Mouse (Mus musculus) embryonic facial prominence, embryonic 15.5 days (tissue): ENCODE measurements at regions not wholly inside any gene's neighbourhood (a gene's known extent, or its start where the extent isn't known, plus 50 kb on each side); places are given as distances from the start of the nearest gene placed in this dataset.

Experiments used
- ATAC-seq: fragments of 200-750 bp; cut with Nextera tagmentation; 2 replicates; pipeline ENCODE4 v1.8.0; 2017; ENCODE audit warnings: low read depth, moderate TSS enrichment; ENCODE audit not compliant: insufficient number of reproducible peaks, low FRiP score, low TSS enrichment
- H3K27ac ChIP-seq: fragments of 300-500 bp; sonication (generic); replicated peaks from 2 replicates; pipeline ENCODE4 v1.5.1; 2015; ENCODE audit warnings: mild to moderate bottlenecking, inconsistent platforms
- H3K27me3 ChIP-seq: fragments of 300-500 bp; sonication (generic); 2 replicates; pipeline ENCODE4 v1.6.1; 2015; ENCODE audit warnings: inconsistent platforms
- H3K36me3 ChIP-seq: fragments of 300-500 bp; sonication (generic); 2 replicates; pipeline ENCODE4 v1.6.1; 2015; ENCODE audit warnings: mild to moderate bottlenecking, inconsistent platforms
- H3K4me1 ChIP-seq: fragments of 300-500 bp; sonication (generic); 2 replicates; pipeline ENCODE4 v1.6.1; 2015; ENCODE audit warnings: inconsistent platforms
- H3K4me2 ChIP-seq: fragments of 300-500 bp; sonication (generic); replicated peaks from 2 replicates; pipeline ENCODE4 v1.6.1; 2015; ENCODE audit warnings: mild to moderate bottlenecking, inconsistent platforms
- H3K4me3 ChIP-seq: fragments of 300-500 bp; sonication (generic); replicated peaks from 2 replicates; pipeline ENCODE4 v1.5.1; 2015; ENCODE audit warnings: mild to moderate bottlenecking, inconsistent platforms
- H3K9ac ChIP-seq: fragments of 300-500 bp; sonication (generic); 2 replicates; pipeline ENCODE4 v1.6.1; 2015; ENCODE audit warnings: inconsistent platforms
- H3K9me3 ChIP-seq: fragments of 300-500 bp; sonication (generic); replicated peaks from 2 replicates; pipeline ENCODE4 v1.6.1; 2016; ENCODE audit warnings: inconsistent platforms
- WGBS: fragments of 180-500 bp; shearing (Covaris S2); methylation state at CpG from one replicate; pipeline ENCODE4 v1.1.7; 2015; 5-methylcytosine and 5-hydroxymethylcytosine counted together

DNA sequence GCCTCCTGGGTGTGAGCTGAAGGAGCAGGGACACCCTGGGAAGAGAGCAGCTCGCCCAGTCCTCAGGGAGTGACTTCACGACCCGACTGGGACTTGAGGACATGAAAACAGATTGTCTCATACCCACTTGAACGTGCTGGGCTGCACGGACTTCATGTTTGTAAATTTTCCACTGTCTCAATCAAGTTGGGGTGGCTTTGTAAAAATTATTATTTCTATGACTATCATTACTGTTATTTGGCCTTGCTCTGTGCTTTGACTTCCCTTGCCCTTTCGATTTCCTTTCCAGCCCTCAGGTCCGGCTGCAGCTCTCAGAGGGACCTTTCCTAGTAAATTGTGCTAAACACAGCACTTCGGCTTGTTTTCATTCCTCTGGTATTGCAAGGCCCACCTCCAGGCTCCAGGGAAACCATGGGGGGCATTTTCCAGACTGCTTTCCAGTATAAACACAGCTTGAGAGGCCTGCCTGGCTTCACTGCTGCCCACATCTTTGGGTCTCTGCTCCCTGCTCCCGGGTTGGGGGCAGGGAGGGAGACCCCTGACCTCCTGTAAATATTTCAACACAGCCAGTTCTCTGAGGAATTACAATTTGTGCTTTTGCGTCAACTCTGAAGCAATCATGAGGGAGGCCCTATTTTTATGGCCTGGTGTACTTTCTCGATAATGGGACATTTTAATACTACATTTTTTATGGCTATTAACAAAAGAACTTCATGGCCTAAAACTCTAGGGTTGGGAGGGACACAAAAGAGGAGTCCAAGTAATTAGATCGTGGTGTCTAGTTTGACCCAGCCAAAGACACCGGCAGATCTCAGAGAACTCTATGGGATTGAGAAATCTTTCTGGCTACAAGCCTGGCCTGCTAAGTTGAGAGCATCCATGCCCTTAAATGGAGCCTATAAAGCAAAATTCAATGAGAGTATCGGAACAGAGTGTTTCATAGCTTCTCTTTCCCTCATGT is 68.9 kb upstream of the Errfi1 start:
- Histone ChIP-seq H3K36me3 (no peaks in the 10 kb centered on the region), H3K9ac (no peak overlapping the region), H3K4me2 (no peak overlapping the region), H3K27me3 (no peaks in the 10 kb centered on the region), H3K4me1 (no peaks in the 10 kb centered on the region), H3K27ac (peak overlapping the region; percentile 5; the same call in 1 of the 2 replicates), H3K4me3 (no peak overlapping the region), H3K9me3 (no peaks in the 10 kb centered on the region)
- no peak for ATAC-seq
- 60% methylated on average over 14 of the region's 14 CpGs for WGBS

DNA sequence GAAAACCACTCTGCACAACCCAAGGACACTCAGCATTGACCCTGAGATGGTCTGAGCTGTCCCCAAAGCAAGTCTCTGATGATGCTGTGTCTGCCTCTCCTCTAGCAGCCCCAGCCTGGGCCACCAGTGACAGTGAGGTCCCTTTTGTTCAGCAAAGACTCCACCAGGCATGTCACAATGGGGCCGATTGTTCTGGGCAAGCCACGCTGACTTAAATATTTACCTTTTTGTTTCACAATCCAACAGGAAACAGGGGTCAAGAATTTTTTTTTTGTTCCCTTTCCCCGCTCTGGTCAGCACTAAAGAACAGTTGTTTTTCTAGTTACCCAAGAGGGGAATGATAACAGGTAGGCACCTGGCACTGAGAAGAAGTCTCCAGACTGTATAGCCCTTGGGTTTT is 72.4 kb upstream of the Errfi1 start:
- H3K27ac ChIP-seq = no peak overlapping the region

DNA sequence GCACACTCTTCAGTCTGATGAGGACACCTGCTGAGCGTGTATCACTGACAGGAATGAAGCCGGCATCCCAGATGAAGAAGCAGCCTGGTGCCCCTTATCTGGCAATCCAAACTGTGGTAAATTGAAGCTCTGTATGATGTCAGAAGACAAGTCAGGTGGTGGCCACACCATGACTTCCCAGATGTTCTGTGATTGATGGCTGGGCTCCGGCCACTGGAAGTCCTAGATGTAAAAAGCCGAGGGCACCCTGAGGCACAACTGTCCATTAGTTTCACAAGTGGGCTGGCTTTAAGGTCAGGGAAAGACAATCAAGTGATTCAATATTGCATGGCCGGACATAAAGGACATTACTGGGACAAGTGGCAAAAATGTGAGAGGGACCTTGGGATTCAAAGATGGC is 74.4 kb upstream of the Errfi1 start:
- no peak overlapping the region for H3K27ac ChIP-seq
- no peak overlapping the region for H3K4me2 ChIP-seq
- no peak overlapping the region for H3K4me3 ChIP-seq
- H3K4me1 ChIP-seq = peaks cover 29% of the 10 kb centered on the region
- no peak overlapping the region for H3K9ac ChIP-seq
- no peaks in the 10 kb centered on the region for H3K9me3 ChIP-seq
- H3K27me3 ChIP-seq = no peaks in the 10 kb centered on the region
- ATAC-seq = no peak
- H3K36me3 ChIP-seq = no peaks in the 10 kb centered on the region
- WGBS = 64% methylated on average over 5 of the region's 5 CpGs

More for the DNA sequence above, 72.4 kb upstream of the Errfi1 start:
- H3K4me3 ChIP-seq = no peak overlapping the region
- no peak overlapping the region for H3K9ac ChIP-seq
- no peaks in the 10 kb centered on the region for H3K27me3 ChIP-seq
- no peaks in the 10 kb centered on the region for H3K36me3 ChIP-seq
- no peaks in the 10 kb centered on the region for H3K9me3 ChIP-seq
- 55% methylated on average over 3 of the region's 3 CpGs for WGBS
- no peak for ATAC-seq
- no peak overlapping the region for H3K4me2 ChIP-seq
- H3K4me1 ChIP-seq = peaks cover 18% of the 10 kb centered on the region

DNA sequence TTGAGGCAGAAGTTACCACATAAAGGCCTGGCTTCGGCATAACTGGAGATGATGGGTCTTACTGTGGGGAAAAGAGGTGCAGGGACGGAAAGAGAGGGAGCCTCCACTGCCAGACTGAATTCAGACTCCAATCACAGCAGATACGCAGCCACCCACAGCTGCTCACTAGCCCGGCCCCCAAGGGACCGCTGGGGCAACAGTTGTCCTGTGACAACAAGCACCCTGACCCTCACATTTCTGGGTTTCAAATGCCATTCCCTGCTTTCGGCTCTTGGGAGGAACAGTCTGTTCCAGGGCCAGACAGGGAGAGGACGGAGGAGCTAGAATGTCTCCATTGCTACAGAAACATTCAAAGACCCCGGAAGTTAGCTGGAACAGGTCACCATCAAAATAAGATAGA is 75.0 kb upstream of the Errfi1 start:
- H3K36me3 ChIP-seq = no peaks in the 10 kb centered on the region
- WGBS = 49% methylated on average over 8 of the region's 8 CpGs
- H3K9ac ChIP-seq = no peak overlapping the region
- no peaks in the 10 kb centered on the region for H3K9me3 ChIP-seq
- ATAC-seq = no peak
- H3K4me3 ChIP-seq = no peak overlapping the region
- no peak overlapping the region for H3K4me2 ChIP-seq
- H3K27me3 ChIP-seq = no peaks in the 10 kb centered on the region
- H3K27ac ChIP-seq = 0 out of 2 replicates have a peak overlapping the region, but pooled peaks have one; percentile 51
- peaks cover 29% of the 10 kb centered on the region for H3K4me1 ChIP-seq

DNA sequence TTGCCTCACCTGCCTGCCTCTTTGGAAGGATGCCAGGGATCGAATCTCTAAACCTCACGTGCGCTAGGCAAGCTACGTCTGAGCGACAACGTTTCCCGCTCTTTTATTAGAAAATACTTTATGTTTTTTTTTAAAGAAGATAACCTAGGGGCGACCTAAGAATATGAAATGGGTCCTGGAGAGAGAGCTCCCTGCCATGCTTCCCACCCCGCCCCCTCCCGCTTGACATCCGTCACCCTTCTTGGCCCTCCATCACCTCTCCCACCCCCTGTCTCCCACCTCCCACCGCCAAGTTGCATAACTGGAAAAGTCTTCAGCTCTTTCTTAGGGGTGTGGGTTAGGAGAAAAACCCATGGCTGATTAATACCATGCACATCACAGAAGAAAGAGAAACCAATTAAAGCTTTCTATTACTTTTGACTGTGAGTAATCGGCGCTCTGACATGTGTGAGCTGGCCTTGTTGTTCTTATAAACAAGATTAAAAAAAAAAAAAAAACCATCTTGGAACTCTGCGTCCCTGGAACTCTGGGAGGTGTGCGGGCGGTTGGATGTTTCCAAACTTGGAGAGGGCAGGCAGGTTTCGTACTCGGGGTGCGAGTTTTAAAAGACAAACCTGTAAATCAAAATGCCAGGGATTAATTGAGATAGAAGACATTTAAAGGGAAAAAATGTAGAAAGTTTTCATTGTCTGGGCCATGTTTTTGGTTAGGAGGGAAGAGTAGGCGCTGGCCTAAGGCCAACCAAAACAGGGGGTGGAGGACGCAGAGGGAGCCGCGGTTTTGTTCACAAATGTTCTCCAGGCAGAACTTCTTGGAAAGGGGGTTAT is 77.8 kb upstream of the Errfi1 start:
- Histone ChIP-seq H3K27ac (peak overlapping the region; percentile 86), H3K4me2 (peak overlapping the region; percentile 17; the same call in 1 of the 2 replicates), H3K27me3 (no peaks in the 10 kb centered on the region), H3K9ac (no peak overlapping the region), H3K36me3 (no peaks in the 10 kb centered on the region), H3K9me3 (no peaks in the 10 kb centered on the region), H3K4me3 (0 out of 2 replicates have a peak overlapping the region, but pooled peaks have one; percentile 12), H3K4me1 (peaks cover 29% of the 10 kb centered on the region)
- ATAC-seq = no peak
- WGBS = 29% methylated on average over 24 of the region's 24 CpGs

DNA sequence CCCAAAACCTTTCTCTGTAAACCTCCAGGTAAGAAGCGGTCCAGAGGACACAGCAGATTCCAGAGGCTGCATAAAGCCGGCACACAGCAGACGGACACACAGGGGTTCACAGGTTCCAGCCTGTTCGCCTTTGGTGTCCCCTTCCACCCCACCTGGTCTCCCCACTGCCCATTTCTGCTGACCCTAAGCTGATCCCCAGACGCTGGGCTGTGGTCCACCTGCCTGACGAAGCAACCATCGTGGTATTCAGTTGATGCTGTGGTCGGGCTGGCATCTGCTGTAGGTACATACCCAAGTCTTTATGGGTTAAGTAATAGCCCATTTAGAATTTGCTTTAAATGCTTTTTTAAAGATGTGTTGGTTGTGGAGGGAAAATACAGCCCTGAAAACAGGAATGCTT is 78.4 kb upstream of the Errfi1 start:
- 85% methylated on average over 8 of the region's 8 CpGs for WGBS
- Histone ChIP-seq H3K27ac (peak overlapping the region; percentile 86), H3K4me2 (peak overlapping the region; percentile 12; the same call in 1 of the 2 replicates), H3K4me3 (no peak overlapping the region), H3K4me1 (peaks cover 29% of the 10 kb centered on the region), H3K27me3 (no peaks in the 10 kb centered on the region), H3K9ac (no peak overlapping the region), H3K36me3 (no peaks in the 10 kb centered on the region), H3K9me3 (no peaks in the 10 kb centered on the region)
- no peak for ATAC-seq

DNA sequence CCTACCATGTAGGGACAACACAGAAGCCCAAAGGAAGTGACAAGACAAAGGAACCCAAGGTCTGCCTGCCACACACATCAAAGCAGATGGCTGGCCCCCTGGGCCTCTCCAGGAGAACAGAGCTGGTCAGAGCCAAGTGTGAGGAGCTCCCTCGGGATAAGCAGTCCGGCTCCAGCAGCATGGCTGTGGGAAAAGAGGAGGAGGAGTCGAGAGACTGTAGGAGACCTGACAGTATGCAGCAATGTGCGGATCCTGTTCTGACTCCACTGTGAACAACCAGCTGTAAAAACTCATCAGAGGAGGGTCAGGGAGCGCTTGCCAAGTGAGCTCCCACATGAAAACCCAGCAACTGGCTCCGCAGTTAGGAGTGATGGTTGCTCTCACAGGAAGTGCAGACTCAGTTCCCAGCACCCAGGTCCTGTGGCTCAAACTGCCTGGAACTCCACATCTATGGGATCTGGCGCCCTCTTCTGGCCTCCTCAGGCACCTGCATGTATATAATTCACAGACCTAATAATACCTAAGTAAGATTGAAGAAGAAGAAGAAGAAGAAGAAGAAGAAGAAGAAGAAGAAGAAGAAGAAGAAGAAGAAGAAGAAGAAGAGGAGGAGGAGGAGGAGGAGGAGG is 79.3 kb upstream of the Errfi1 start:
- Histone ChIP-seq H3K27ac (no peak overlapping the region), H3K9ac (no peak overlapping the region), H3K36me3 (no peaks in the 10 kb centered on the region), H3K9me3 (no peaks in the 10 kb centered on the region), H3K27me3 (no peaks in the 10 kb centered on the region), H3K4me1 (peaks cover 29% of the 10 kb centered on the region), H3K4me2 (no peak overlapping the region), H3K4me3 (no peak overlapping the region)
- no peak for ATAC-seq
- 81% methylated on average over 7 of the region's 7 CpGs for WGBS

DNA sequence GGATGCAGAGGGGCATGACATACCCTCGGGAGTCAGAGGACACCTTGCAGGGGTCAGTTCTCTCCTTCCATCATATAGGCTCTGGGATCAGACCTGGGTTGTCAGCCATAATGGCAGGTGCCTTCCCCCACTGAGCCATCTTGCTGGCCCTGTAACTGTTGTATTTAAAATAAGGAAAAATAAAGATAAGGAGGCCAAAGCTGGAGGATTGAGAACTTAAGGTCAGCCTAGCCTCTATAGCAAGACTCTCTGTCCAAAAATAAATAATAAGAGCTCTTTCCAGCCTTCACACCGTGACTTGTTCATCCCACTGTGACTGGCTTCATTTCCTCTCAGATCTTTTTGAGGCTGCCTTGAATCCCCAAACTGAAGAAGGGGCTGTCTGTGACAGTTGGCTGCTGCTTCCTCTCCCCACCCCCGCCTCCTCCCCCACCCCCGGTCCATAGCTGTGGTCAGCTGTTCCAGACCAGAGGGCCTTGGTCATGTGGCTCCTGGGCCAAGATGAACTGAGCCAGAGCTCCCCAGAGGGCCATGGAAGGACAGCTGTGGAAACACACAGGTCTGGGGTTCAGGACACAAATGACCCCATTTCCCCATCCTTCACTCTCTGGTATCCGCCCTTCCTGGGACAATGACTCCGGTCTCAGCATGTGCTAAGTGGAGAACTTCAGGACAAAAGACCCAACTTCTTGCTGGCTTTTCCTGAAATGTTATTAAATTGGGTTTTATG is 81.6 kb upstream of the Errfi1 start:
- H3K27me3 ChIP-seq = no peaks in the 10 kb centered on the region
- no peak for ATAC-seq
- 71% methylated on average over 6 of the region's 6 CpGs for WGBS

DNA sequence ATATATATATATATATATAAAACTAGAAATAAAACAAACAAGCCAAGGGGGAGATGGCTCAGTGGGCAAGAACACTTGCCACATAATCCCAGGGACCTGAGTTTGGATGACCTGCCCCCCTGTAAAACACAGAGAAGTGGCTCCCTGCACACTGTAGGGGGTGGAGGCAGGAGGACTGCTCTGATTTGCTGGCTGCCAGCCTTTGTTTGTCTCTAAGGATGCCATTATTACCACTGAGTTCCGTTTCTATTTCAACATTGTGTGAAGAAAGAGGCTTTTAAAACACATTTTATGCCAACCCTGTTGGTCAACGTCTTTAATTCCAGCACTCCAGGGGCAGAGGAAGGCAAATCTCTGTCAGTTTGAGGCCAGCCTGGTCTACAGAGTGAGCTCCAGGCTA is 82.2 kb upstream of the Errfi1 start:
- Histone ChIP-seq H3K4me2 (no peak overlapping the region), H3K4me1 (peaks cover 24% of the 10 kb centered on the region), H3K36me3 (no peaks in the 10 kb centered on the region), H3K27me3 (no peaks in the 10 kb centered on the region), H3K9ac (no peak overlapping the region), H3K27ac (no peak overlapping the region), H3K9me3 (no peaks in the 10 kb centered on the region), H3K4me3 (no peak overlapping the region)
- no peak for ATAC-seq
- WGBS = 59% methylated on average over 2 of the region's 2 CpGs

More for the DNA sequence above, 81.6 kb upstream of the Errfi1 start:
- H3K9ac ChIP-seq = no peak overlapping the region
- H3K27ac ChIP-seq = no peak overlapping the region
- H3K4me1 ChIP-seq = peaks cover 22% of the 10 kb centered on the region
- H3K9me3 ChIP-seq = no peaks in the 10 kb centered on the region
- H3K4me2 ChIP-seq = no peak overlapping the region
- no peaks in the 10 kb centered on the region for H3K36me3 ChIP-seq
- H3K4me3 ChIP-seq = no peak overlapping the region

DNA sequence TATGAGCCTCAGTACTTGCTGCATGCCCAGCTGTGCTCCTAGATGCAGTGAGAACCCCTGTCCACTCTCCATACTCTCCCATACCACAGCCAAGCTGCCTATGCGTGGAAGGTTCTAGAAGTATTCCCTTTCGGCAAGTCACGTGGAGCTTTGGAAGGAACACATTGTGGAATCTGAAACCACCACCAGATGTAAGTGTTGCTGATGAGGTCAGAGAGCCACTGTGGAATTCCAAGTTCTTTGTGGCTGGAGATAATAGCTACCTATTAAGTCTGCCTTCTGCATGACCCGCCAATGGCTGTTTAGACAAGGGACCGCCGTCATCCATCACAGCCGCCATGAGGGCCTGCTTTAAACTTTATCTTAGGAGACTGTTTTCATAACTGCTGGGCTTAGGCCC is 84.7 kb upstream of the Errfi1 start:
- Histone ChIP-seq H3K27me3 (no peaks in the 10 kb centered on the region), H3K9me3 (no peaks in the 10 kb centered on the region), H3K36me3 (no peaks in the 10 kb centered on the region), H3K4me2 (no peak overlapping the region), H3K27ac (no peak overlapping the region), H3K9ac (no peak overlapping the region), H3K4me3 (no peak overlapping the region), H3K4me1 (peaks cover 18% of the 10 kb centered on the region; the same call in 1 of the 2 replicates)
- 34% methylated on average over 7 of the region's 7 CpGs for WGBS
- peak; percentile 74 for ATAC-seq
